In the genomic region with DNA sequence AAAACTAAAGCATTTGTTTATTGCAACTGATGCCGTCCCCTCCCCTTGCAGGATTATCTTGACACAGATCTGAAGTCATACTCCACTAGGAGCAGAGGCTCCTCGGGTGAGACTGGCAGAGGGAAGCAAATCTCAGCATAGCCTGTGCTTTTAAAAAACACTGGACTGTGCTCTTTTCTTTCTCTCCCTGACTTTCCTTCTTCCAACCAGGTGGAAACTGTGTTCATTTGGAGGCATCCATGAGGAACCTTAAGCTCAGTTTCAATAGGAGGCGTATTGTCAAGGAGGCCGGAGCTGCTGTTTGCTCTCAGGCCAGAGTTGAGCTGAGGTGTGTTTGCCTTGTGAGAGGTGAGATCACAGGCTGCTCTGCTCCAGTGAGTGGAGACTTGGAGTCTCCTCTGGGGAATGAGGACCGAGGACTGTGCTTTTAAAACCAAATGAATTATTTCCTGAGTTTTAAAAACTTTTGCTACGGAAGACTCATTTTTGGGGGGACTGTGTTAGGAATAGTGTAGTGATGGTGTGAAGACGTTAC, we compare ENCODE assay signal across 8 mouse cellular contexts. TPM values are rescaled to one million over a fixed set of nuclear protein-coding genes. Genes with fewer than 3 reads are reported as not detected.
A peak's percentile ranks its signal among the peaks of the same experiment; 100 is the strongest.
DNase-seq lines count a peak whose midpoint lies in the region; ATAC-seq and TF ChIP-seq lines count a peak whose summit lies in the region.

No protein-coding gene starts in this region.

- peak overlapping the region; percentile 79; the same call in 1 of the 2 replicates for H3K9ac ChIP-seq in lung, embryonic 14.5 days
- no peak overlapping the region for H3K9ac ChIP-seq in forebrain, embryonic 12.5 days
- peak overlapping the region; percentile 83 for H3K9ac ChIP-seq in limb, embryonic 13.5 days

- ATAC-seq in lung, embryonic 14.5 days (ENCODE audit: insufficient read depth) = no peak
- ATAC-seq in forebrain, embryonic 12.5 days (ENCODE audit: low FRiP score) = no peak
- ATAC-seq in limb, embryonic 13.5 days (ENCODE audit: low FRiP score, low read depth) = no peak

- H3K4me3 ChIP-seq in lung, embryonic 14.5 days (ENCODE audit: low read depth, low read length) = peak overlapping the region; percentile 82
- peak overlapping the region; percentile 75 for H3K4me3 ChIP-seq in forebrain, embryonic 12.5 days (replicated peaks)
- H3K4me3 ChIP-seq in limb, embryonic 13.5 days = peak overlapping the region; percentile 86

- H3K4me1 ChIP-seq in lung, embryonic 14.5 days (ENCODE audit: insufficient read depth) = peaks cover 13% of the 10 kb centered on the region
- peaks cover 19% of the 10 kb centered on the region; the same call in 1 of the 2 replicates for H3K4me1 ChIP-seq in forebrain, embryonic 12.5 days
- H3K4me1 ChIP-seq in limb, embryonic 13.5 days = peaks cover 23% of the 10 kb centered on the region

- no peak for TF ChIP-seq CTCF in lung, embryonic 14.5 days (IDR thresholded peaks at IDR 0.05; ENCODE audit: low read depth)

- H3K36me3 ChIP-seq in lung, embryonic 14.5 days (ENCODE audit: insufficient read depth) = 0 out of 2 replicates have a peak, but pooled peaks cover 3% of the 10 kb centered on the region
- no peaks in the 10 kb centered on the region for H3K36me3 ChIP-seq in forebrain, embryonic 12.5 days (replicated peaks)
- H3K36me3 ChIP-seq in limb, embryonic 13.5 days = no peaks in the 10 kb centered on the region; the same call in 1 of the 2 replicates

- no peaks in the 10 kb centered on the region for H3K9me3 ChIP-seq in lung, embryonic 14.5 days (ENCODE audit: low read depth, low read length)
- H3K9me3 ChIP-seq in forebrain, embryonic 12.5 days = no peaks in the 10 kb centered on the region
- H3K9me3 ChIP-seq in limb, embryonic 13.5 days = no peaks in the 10 kb centered on the region

- H3K27me3 ChIP-seq in lung, embryonic 14.5 days (ENCODE audit: insufficient read depth, low read length) = no peaks in the 10 kb centered on the region
- H3K27me3 ChIP-seq in forebrain, embryonic 12.5 days = peaks cover 24% of the 10 kb centered on the region
- peaks cover 3% of the 10 kb centered on the region; the same call in 1 of the 2 replicates for H3K27me3 ChIP-seq in limb, embryonic 13.5 days

- no peak overlapping the region for H3K27ac ChIP-seq in lung, embryonic 14.5 days (ENCODE audit: low read depth)
- H3K27ac ChIP-seq in forebrain, embryonic 12.5 days = no peak overlapping the region
- H3K27ac ChIP-seq in limb, embryonic 13.5 days = no peak overlapping the region

- peak; percentile 37 for DNase-seq in lung, embryonic 14.5 days
- no peak for DNase-seq in lung, postnatal 14 days
- DNase-seq in retina, postnatal 1 day = peak; percentile 31
- no peak for DNase-seq in left cerebral cortex, adult 8-10 months (ENCODE audit: low spot score in 2 of 2)
- no peak for DNase-seq in urinary bladder, adult 2 months (ENCODE audit: low spot score)
- DNase-seq in gastrocnemius, postnatal 36 days = no peak

- intact Hi-C loops in gastrocnemius, postnatal 36 days (cut with DNase I) = loop anchor here (5.0 to 10.0 kb wide), 2 partner anchors 37 to 314 kb away; no protein-coding TSS in a partner anchor

- 30% methylated on average over 7 of the region's 7 CpGs for WGBS in lung, embryonic 14.5 days
- 30% methylated on average over 7 of the region's 7 CpGs for WGBS in forebrain, embryonic 12.5 days
- WGBS in limb, embryonic 13.5 days = 25% methylated on average over 7 of the region's 7 CpGs

- H3K4me2 ChIP-seq in lung, embryonic 14.5 days = peak overlapping the region; percentile 78
- peak overlapping the region; percentile 91 for H3K4me2 ChIP-seq in forebrain, embryonic 12.5 days
- peak overlapping the region; percentile 95 for H3K4me2 ChIP-seq in limb, embryonic 13.5 days (replicated peaks)

RNA-seq across cellular contexts. Expression of gene Lifr, which starts 40.3 kb away (rescaled TPM):
- 30.5 and 31.0 TPM in 2 replicates for polyA plus RNA-seq in lung, embryonic 14.5 days (2014; fragmentation: Nextera tagmentation; extraction: Ambion mirVana)
- 5.9 and 8.0 TPM in 2 replicates for polyA plus RNA-seq in forebrain, embryonic 12.5 days (2016; fragmentation: Nextera tagmentation; extraction: Ambion mirVana)
- polyA plus RNA-seq in limb, embryonic 13.5 days (2015; fragmentation: Nextera tagmentation; extraction: Ambion mirVana) = 15.3 and 17.5 TPM in 2 replicates
- total RNA-seq in left cerebral cortex, adult 8-10 months (2022) = 10 to 100 TPM; 42.3 to 53.0 (median 44.8) TPM
- 13.2 and 19.8 TPM in 2 replicates for polyA plus RNA-seq in urinary bladder, adult 2 months (2012; rRNA removed)
- total RNA-seq in gastrocnemius, postnatal 36 days (2021) = 10 to 100 TPM; 44.2 to 56.9 TPM

Comparison
In these comparisons a context has a peak if more than half of its experiments do, and no peak if none do; other contexts are left out.
1. DNase-seq: peak in lung, embryonic 14.5 days (single experiment) and retina, postnatal 1 day (single experiment); none in lung, postnatal 14 days (single experiment), left cerebral cortex, adult 8-10 months (0 of 2), urinary bladder, adult 2 months (single experiment) and gastrocnemius, postnatal 36 days (0 of 2).
2. Peak in every context shown above with its lines, with median percentiles within 50 percentile points of each other: H3K4me2 ChIP-seq and H3K4me3 ChIP-seq.